Mouse (Mus musculus) Muller cell, postnatal 12 days (primary cell): ENCODE measurements around the gene Fgfr2.

Experiments
- DNase-seq: peaks from one replicate; pipeline ENCODE4 v3.0.0-alpha.2; 2015; ENCODE audit errors: inconsistent ontology term

The Fgfr2 gene

DNA sequence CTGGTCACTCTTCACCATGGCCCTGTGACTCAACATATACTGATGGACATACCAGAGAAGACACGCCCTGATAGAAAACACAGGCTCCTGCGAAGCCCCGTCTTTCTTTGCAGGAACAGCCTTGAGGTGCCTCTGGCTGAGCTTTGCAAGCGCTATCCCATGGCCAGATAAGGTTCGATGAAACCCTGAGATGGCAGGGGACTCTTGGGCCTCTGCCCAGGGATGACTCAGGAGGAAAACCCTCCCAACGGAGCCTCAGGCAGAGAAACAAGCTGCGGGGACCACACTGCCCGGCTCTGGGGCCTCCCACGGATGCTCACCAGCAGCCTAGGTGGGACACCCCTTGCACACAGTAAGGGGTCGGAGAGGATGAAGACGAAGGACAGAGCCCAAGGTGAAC lies 115.8 kb downstream of the Fgfr2 start:
- peak; percentile 90 for DNase-seq

DNA sequence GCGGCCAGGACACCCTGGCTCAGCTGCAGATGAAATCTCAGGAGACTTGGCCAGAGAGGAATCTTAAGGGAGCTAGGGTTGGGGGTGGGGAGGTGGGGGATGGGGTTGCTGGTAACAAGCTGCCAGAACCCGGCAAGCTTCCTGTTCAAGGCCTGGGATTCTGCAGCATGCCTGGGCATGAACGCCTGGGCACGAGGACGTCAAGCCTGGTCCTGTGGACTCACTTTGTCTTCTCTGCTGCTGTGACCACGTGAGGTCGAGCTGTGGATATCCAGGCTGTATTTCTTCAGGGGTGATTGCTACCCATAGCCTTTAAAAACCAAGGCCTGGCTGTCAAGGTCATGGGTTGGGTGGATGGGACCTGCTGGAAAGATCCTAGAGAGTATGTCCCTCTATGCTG lies 117.4 kb downstream of the Fgfr2 start:
- no peak for DNase-seq

DNA sequence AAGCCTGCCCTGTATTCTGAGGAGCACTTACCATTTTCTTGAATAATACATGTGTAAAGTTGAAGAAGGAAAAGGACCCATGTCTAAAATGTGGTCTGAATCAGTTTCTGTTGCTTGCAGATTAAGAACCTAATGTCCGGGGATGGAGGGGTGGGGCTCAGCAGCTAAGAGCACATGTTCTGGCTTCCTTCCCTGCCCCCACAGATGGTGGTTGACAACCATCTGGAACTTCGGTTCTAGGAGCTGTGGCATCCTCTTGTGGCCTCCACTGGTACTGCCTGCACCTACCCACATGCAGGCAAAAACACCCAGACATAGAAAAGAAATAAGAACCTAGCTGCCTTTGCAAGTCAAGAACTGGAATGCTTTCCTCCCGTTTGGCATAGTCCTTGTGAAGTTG lies 119.7 kb downstream of the Fgfr2 start:
- peak; percentile 49 for DNase-seq

DNA sequence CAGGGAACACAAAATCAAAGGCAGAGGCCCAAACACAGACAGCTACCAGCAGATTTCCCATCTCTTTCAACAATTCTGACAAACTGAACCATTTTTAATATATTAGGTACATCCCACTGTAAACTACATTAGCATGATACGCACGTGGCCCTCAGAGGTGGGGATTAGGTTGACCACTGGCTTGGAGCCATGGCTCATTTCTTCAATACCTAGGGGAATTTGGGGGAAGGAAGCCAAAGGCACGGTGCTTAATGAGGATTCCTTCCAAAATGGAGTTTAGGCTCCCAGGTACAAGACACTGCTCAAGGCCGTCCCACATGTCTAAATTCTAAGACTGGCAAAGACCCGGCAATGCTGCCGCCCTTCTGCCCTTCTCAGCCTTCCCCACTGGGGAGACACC lies 120.9 kb downstream of the Fgfr2 start:
- no peak for DNase-seq

DNA sequence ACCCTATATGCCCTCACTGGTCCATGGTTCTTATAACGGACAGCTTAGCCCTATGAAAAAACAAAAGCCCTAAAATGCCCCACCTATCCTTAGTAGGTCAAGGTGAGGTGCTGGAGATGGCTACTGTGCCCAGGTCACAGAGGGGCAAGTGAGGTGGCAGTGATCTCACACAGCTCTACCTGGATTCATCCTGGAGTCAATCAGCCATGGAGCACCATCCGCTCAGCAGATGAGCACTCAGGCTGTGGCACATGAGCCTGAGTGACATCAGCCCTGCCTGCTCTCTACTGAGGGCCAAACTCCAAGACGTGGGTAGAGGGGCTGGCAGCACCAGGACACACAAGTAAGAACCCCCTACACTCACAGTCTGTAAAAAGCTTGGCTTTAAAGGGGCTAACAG lies 121.8 kb downstream of the Fgfr2 start:
- DNase-seq: no peak

DNA sequence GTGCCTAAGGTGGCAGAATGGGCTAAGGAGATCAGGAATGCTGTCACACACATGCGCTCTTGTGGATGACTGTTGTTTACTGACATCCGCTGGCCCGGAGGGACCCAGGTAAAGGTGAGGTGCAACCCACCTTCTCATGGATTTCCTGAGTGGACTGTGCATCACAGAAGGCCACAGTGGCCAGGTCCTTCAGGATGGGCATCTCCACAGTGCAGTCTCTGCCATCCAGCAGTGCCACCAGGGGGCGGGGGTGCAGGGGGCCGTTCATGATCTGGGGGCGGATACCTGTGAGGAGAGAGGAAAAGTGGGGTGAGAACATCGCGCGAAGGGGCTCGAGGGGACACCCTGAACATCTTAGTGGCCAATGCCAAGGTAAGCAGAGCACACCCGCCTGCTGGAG lies 124.1 kb downstream of the Fgfr2 start:
- DNase-seq: no peak

DNA sequence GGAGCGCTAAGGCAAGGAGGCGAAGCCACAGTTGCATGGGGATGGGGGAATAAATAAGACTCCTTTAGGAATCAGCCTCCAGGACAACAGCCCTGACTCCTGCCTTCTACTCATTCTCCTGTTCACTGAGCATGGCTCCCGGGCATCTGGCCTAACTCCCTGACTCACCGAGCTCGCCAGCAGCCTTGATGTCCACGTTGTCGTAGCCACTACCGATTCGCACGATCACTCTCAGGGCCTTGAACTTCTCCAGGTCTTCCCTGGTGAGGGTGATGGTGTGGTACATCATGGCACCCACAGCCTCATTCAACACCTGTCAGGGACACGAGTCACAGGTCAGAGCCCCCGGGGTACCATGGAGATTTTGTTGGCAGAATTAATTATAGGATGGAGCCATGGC lies 124.5 kb downstream of the Fgfr2 start:
- DNase-seq: no peak

DNA sequence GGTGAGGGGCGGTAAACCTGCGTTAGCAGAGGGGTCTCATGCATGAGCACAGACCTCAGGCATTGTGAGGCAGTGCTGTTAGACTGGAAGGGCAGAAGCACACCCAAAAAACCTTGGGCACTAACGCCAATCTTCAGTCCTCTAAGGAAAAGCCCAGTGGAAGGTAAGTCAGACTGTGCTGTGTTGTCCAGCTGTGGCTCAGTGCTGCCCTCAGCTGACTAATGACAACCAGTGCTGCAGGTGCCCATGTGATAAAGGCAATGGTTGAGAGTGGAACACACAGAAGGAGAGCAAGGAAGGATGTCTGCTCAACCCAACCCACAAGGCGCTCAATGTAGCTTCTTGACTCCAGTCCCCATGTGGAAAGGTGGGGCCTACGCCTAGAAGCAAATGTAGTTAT lies 126.8 kb downstream of the Fgfr2 start:
- no peak for DNase-seq

DNA sequence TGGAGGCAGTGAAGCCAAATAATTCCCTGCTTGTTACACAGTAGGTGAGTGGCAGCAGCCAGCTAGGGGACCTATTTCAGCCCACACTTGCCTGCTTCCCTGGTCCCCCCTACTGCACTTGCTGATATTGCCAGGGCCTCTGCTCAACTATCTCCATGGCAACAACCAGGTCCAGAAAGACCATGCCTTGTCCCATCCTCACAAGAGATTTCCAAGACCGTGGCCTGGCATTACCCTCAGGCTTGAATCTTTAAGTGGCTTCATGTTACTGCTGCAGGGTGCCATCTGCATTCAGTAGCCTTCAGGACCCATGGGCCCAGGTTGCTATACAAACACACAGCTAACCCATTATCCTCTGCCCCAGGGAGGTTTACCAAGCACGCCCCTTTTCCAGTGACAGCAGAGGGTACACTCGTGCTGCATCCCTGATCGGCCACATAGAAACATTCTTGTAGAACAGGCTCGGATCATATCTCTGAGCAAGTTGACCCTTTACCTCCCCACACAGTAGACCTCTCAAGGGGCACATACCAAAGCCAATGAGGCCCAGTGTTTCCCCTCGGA lies 128.4 kb downstream of the Fgfr2 start:
- no peak for DNase-seq

DNA sequence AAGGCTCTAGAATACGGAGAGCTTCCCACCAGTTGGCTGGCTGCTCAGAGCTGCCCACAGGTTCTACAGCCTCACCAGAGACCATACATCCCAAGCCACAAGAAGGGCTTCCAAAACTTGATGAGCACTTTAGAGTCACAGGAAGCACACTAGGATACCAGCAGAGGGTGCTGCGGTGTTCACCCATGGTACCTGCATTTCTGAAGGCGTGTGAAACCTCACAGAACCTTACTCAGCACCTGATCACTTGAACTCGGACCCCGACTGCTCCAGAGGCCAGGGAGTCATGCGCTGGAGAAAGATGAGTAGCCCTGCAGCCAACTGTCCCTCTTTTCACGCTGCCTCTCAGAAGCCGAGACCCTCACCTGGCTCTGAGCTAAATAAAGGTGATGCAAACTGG lies 129.0 kb downstream of the Fgfr2 start:
- no peak for DNase-seq

DNA sequence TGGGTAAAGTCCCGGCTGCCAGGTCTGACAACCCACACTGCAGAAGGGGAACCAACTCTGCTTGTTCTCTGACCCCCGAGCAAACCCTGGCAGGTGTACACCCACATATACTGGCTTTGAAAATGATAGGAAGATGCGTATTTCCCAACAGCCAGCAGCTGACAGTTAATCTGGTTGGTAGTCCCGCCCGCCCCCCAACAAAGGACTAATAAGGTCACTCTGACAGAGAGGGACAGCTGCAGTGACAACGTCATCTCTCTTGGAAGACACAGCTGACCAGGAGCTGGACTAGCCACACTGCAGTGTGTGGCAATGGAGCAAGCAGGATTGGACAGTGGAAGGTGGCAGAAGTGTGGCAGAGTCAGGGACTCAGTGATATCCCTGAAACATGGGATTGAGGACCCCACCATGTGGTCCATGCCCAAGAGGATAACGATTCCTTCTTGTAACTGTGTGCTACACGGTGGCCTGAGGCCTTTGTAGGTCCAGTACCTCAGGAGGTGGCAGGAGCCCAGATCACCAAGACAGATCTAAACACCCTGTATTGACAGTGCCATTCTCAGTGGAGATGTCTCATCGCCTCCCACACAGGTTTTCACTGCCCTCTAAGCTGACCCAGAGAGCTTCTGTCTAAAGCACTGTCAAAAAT lies 130.1 kb downstream of the Fgfr2 start:
- DNase-seq: no peak

DNA sequence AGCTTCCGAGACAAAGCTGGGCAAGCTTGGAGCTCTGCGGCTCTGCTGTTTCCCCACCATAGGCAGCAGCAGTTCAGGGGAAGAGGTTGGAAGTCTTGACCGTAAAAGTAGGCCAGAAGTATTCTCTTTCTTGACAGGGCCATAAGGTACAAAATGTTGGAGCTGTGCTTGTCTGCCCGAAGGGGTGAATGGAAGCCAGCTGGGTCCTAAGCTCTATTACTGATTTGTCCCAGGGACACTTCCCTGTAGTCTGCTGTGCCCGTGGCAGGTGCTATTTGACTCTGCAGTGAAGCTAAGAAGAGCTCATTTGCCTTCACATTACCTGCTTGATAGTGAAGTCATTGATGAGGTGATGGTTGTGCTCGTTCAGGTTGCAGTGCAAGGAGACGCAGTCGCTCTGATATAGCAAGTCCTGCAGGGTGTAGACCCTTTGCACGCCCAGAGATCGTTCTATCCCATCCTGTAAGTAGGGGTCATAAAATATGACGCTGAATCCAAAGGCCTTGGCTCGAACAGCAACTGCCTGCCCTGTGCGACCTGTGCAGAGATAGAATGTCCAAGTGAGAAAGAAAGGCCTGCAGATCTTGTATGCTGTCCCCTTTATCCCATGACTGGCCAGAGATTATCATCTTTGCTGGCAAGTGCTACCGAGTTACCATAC lies 131.8 kb downstream of the Fgfr2 start:
- DNase-seq: no peak

DNA sequence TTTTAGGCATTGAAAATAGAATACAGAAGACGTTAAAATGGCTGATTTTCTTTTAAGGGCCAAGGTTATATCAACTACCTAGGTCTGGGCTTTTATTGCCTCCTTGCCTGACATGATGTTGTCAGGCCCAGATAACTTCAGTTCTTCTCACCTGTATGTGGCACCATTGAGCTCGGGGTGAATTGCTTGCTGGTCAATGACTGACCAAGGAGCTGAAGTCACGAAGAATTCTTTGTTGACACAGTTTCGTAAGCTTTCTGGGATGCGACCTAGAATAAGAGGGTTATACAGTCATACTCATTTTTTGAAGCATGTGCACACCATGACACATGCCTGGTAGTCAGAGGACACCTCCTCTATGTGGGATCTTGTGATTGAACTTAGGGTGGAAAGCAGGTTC lies 133.3 kb downstream of the Fgfr2 start:
- DNase-seq: no peak

DNA sequence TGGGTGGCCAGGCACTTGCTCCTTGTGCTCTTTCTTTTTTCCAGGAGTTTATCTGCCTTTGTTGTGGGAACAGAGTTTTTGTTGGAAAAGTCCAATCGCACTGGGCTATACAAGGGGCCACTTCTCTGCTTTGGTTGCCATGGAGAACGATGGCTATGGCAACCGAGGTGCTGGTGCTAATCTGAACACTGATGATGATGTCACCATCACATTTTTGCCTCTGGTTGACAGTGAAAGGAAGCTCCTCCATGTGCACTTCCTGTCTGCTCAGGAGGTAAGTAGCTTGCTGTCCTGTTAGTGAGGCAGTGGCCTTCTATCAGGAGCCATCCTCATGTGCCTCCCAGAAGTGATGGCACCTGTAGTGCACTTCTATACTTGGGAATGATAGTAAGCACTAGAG lies 140.5 kb downstream of the Fgfr2 start:
- no peak for DNase-seq

DNA sequence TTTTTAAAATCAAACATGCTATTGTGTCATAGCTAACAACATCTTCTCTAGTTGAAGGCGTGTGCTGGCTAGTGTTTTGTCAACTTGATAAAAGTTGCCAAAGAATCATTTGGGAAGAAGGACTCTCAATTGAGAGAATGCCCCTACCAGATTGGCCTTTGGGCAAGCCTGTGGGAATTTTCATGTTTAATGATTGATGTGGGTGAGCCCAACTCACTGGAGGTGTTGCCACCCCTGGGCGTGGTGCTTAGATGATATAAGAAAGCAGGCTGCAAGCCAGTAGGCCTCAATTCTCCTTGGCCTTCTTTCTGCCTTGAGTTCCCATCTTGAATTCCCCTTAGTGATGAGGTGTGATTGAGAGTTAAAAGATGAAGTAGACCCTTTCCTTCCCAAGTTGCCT lies 145.2 kb downstream of the Fgfr2 start:
- DNase-seq: no peak

DNA sequence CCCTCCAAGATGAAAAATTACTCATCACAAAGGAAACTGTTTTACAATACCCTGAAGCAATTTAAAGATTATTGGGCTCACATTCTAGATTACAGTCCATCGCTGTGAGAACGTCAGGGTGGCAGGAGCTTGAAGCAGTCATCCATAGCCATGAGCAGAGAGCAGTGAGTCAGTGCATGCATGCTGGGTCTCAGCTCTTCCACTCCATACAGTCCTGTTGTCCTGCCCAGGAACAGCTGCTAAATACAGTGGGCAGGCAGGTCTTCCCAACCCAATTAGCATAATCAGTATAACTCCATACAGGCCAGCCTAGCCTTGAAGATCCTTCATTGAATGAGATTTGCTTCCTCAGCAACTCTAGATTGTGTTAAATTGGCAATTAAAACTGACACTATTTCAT lies 147.1 kb downstream of the Fgfr2 start:
- peak; percentile 33 for DNase-seq

DNA sequence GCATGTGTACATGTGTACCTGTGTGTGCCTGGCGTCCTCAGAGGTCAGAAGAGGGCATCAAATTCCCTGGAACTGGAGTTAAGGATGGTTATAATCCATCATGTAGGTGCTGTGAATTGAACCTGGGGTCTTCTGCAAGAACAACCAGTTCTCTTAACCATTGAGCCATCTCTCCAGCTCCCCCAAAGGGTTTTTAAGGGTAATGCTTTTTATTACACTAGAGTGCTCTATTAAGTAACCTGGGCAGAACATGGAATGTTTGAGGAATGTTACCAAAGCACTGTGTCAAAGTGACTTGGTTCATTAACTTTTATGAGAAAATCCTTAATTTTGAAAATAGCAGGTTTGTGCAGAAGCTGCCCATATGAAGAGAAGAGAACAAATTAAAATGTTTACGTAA lies 151.1 kb downstream of the Fgfr2 start:
- DNase-seq: no peak

DNA sequence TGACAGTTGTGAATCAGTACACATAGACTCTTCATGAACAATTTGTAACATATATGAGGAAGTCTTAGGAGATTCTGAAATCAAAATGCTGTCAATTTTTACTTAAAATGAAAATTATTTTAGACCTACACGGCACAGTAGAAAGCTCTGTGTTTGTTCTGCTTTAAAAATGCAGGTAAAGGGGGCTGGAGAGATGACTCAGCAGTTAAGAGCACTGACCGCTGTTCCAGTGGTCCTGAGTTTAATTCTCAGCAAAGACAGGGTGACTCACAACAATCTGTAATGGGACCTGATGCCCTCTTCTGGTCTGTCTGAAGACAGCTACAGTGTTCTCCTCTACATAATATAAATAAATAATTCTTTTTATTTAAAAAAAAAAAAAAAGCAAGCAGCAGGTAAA lies 157.4 kb downstream of the Fgfr2 start:
- DNase-seq: no peak

DNA sequence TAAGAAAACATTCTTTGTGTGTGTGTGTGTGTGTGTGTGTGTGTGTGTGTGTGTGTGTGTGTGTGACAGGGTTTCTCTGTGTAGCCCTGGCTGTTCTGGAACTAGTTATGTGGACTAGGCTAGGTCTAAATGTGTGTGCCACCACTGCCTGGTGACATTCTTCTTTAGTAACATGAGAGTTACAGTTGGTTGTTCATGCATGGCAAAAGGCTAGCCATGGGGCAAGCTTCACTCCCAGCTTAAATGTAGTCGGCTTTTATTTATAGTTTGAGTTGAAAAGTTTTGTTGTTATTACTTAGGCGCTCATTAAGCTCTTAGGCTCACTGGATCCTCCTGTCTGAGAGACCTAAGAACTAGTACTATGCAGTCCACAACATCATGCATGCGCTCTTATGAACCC lies 158.8 kb downstream of the Fgfr2 start:
- DNase-seq: no peak

DNA sequence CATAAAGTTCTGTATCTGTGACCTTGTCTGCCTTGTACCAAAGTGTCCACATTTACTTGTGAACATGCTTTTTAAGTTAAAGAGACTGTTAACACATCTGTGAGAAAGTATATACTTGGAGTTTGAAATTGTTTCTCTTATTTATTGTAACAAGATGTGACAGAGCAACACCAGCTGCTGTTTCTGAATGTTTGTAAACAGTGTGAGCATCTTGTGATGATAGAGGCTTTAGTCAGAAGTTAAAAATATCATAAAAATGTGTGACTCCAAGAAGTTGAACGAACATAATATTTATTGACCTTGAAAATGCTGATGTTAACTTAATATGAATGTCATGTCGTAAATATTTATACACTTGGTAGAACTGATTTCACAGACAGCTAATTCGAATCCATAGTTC lies 172.5 kb downstream of the Fgfr2 start:
- no peak for DNase-seq

DNA sequence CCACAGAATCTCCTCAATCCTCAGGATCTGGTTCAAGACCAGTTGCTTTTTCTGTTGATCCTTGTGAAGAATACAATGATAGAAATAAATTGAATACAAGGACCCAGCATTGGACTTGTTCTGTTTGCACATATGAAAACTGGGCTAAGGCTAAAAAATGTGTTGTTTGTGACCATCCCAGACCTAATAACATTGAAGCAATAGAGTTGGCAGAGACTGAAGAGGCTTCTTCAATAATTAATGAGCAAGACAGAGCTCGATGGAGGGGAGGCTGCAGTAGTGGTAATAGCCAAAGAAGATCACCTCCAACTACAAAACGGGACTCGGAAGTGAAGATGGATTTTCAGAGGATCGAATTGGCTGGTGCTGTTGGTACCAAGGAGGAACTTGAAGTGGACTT lies 173.2 kb downstream of the Fgfr2 start:
- DNase-seq: no peak

DNA sequence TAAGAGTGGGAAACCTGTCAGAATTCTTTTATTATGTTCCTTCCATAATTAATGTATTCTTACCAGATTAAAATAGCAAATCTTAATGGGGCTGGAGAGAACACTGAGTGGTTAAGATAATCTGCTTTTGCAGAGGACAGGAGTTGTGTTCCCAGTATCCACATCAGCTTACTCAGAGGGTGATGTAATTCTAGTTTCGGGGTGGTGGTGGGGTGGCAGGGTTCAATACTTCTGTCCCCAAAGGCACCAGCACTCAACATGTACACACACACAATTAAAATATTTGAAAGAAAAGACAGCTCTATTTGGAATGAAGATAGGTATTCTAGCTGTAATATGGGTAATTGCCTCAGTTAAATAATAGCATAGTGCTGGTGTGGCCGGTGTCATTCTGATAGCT lies 182.6 kb downstream of the Fgfr2 start:
- DNase-seq: no peak

DNA sequence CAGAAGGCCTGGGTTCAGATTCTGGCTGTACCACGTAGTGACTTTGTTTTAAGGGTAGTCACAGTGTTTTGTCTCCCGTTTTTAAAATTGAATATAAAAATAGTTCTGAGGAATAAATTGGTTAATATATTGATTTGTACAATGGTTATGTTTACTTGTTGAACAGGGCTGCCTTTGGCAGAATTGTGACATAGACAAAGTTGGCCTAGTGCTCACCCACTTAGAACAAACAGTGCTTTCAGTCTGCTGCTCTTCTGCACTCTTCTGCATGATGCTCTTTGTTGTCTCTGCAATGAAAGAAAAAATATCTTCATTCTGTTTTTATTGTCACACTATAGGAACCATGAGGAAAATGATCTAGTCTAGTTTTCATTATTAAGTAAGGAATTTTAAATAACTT lies 184.0 kb downstream of the Fgfr2 start:
- no peak for DNase-seq

DNA sequence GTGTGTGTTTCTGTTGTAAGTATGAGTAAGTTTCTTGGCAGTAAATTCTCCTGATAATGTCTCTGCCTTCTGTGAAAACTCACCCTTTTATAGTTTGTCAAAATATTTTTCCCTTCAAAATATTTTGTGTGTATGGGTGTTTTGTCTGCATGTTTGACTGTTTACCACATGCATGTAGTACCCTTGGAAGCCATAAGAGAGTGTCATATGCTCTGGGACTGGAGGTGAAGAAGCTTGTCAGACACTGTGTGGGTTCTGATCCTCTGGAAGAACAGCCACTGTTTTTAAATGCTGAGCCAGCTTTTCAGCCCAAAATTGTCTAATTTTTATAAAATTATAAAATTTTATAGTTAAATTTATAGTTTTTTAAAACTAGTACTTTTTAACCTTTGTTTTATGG lies 188.4 kb downstream of the Fgfr2 start:
- no peak for DNase-seq
